Mouse (Mus musculus) bone marrow macrophage, adult 2 months (primary cell): ENCODE results near the gene En2.

Experiments used
- CTCF ChIP-seq: IDR thresholded peaks from 2 replicates; pipeline ENCODE4 v1.5.1; 2012; ENCODE audit warnings: low read depth, mild to moderate bottlenecking, low read length, moderate library complexity
- POLR2A ChIP-seq: IDR thresholded peaks from 2 replicates; pipeline ENCODE4 v1.6.1; 2012; ENCODE audit warnings: mild to moderate bottlenecking, low read depth, low read length, borderline replicate concordance

DNA sequence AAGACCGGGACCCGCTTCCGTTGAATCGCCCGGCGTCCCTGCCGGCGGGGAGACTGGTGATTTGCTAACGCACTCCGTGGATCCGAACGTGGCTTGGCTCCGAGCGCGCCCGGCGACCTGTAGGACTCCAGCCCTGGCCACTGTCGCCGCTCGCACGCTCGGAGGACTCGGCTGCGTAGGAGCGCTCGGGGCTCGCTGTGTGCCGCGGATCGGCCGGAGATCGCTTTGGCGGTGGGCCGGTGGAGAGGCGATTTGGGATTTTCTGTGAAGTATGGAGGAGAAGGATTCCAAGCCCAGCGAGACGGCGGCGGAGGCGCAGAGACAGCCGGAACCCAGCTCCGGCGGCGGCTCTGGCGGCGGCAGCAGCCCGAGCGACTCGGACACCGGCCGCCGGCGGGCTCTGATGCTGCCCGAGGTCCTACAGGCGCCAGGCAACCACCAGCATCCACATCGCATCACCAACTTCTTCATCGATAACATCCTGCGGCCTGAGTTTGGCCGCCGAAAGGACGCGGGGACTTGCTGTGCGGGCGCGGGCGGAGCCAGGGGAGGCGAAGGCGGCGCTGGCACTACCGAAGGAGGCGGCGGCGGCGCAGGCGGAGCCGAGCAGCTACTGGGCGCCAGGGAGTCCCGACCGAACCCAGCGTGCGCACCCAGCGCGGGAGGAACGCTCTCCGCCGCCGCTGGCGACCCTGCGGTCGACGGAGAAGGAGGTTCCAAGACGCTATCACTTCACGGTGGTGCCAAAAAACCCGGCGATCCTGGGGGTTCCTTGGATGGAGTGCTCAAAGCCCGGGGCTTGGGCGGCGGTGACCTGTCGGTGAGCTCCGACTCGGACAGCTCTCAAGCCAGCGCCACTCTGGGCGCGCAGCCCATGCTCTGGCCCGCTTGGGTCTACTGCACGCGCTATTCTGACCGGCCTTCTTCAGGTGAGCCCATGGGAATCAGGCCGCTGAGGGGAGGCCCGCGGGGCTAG is 1.1 kb downstream of the En2 start:
- TF ChIP-seq CTCF (no peak), POLR2A (no peak)
